Mouse (Mus musculus) C2C12 (cell line): ENCODE data around the gene Slc38a1. TPM values are rescaled to one million over a fixed set of nuclear protein-coding genes. Genes with fewer than 3 reads are reported as not detected.
A peak's percentile ranks its signal among the peaks of the same experiment; 100 is the strongest.

Experiments
- H3K27me3 ChIP-seq: one replicate; pipeline ENCODE4 v1.6.1; 2011; ENCODE audit not compliant: control insufficient read depth, insufficient read depth, insufficient read length
- H3K36me3 ChIP-seq: one replicate; pipeline ENCODE4 v1.6.1; 2011; ENCODE audit not compliant: control insufficient read depth, insufficient read depth
- H3K4me3 ChIP-seq: one replicate; pipeline ENCODE4 v1.5.1; 2011; ENCODE audit warnings: mild to moderate bottlenecking, control low read depth; ENCODE audit not compliant: poor library complexity, insufficient read depth, severe bottlenecking
- H3K79me2 ChIP-seq: one replicate; pipeline ENCODE4 v1.6.1; 2011; ENCODE audit not compliant: control insufficient read depth, insufficient read depth
- H3K79me3 ChIP-seq: one replicate; pipeline ENCODE4 v1.6.1; 2011; ENCODE audit warnings: low read depth, control low read depth
- H3ac ChIP-seq: one replicate; pipeline ENCODE3; 2011; ENCODE audit warnings: low read depth; ENCODE audit not compliant: control insufficient read depth, insufficient read length
- CEBPB ChIP-seq: IDR thresholded peaks from one replicate; pipeline ENCODE4 v1.6.1; 2011; ENCODE audit warnings: low read depth, mild to moderate bottlenecking, control low read depth, moderate library complexity
- CTCF ChIP-seq: IDR thresholded peaks from one replicate; pipeline ENCODE4 v1.5.1; 2011; ENCODE audit not compliant: control insufficient read depth, insufficient read depth, insufficient read length
- FOSL1 ChIP-seq: IDR thresholded peaks from one replicate; pipeline ENCODE4 v1.8.0; 2011; ENCODE audit warnings: mild to moderate bottlenecking, low read length; ENCODE audit not compliant: poor library complexity, insufficient read depth, severe bottlenecking
- MAX ChIP-seq: IDR thresholded peaks from one replicate; pipeline ENCODE4 v1.6.1; 2011; ENCODE audit warnings: mild to moderate bottlenecking, control low read depth
- MYOD1 ChIP-seq: IDR thresholded peaks from one replicate; pipeline ENCODE4 v1.6.1; 2011; ENCODE audit warnings: low read depth; ENCODE audit not compliant: control insufficient read depth, insufficient read length
- MYOG ChIP-seq: IDR thresholded peaks from one replicate; pipeline ENCODE4 v1.6.1; 2011; ENCODE audit not compliant: control insufficient read depth, insufficient read length; ENCODE audit errors: extremely low read depth
- USF1 ChIP-seq: IDR thresholded peaks from one replicate; pipeline ENCODE4 v1.6.1; 2011; ENCODE audit warnings: low read depth, mild to moderate bottlenecking, control low read depth, moderate library complexity
- polyA plus RNA-seq: library from polyadenylated mRNA; unstranded; fragments of >200 nt; fragmentation: generic; extraction: Trizol; gene quantifications from one replicate; pipeline ENCODE4 v1.2.1, GENCODE M21; 2012; ENCODE audit warnings: missing spikeins

The Slc38a1 gene
- polyA plus RNA-seq, 1 experiment: 31.8 TPM

- Histone ChIP-seq H3K36me3 (no peaks in the 10 kb centered on the region), H3K4me3 (no peak overlapping the region), H3K27me3 (no peaks in the 10 kb centered on the region), H3K79me2 (no peaks in the 10 kb centered on the region), H3K79me3 (no peaks in the 10 kb centered on the region), H3ac (no peak overlapping the region)
- TF ChIP-seq FOSL1 (no peak), CTCF (no peak), MAX (peak; percentile 21), MYOD1 (peak; percentile 22), MYOG (no peak), CEBPB (peak; percentile 71), USF1 (no peak)
Measured at GRCm38 (mm10) chr15:96547256-96548195, 95.2 kb downstream of the Slc38a1 start.

- peak overlapping the region; percentile 60 for H3ac ChIP-seq
- TF ChIP-seq CTCF: peak; percentile 38
- peak; percentile 86 for TF ChIP-seq MYOD1
- peak; percentile 80 for TF ChIP-seq USF1
- TF ChIP-seq CEBPB: no peak
- peak; percentile 96 for TF ChIP-seq MAX
- no peak for TF ChIP-seq MYOG
- no peaks in the 10 kb centered on the region for H3K79me3 ChIP-seq
- H3K79me2 ChIP-seq: no peaks in the 10 kb centered on the region
- H3K27me3 ChIP-seq: no peaks in the 10 kb centered on the region
- no peaks in the 10 kb centered on the region for H3K36me3 ChIP-seq
- H3K4me3 ChIP-seq: no peak overlapping the region
Measured at GRCm38 (mm10) chr15:96543181-96543828, 99.4 kb downstream of the Slc38a1 start.

- TF ChIP-seq CTCF: no peak
- TF ChIP-seq FOSL1: no peak
- no peak for TF ChIP-seq MYOD1
- no peak for TF ChIP-seq USF1
- no peak for TF ChIP-seq MAX
- no peak for TF ChIP-seq MYOG
- TF ChIP-seq CEBPB: no peak
- Histone ChIP-seq H3K4me3 (no peak overlapping the region), H3K36me3 (no peaks in the 10 kb centered on the region), H3K79me3 (no peaks in the 10 kb centered on the region), H3K79me2 (no peaks in the 10 kb centered on the region), H3ac (no peak overlapping the region), H3K27me3 (no peaks in the 10 kb centered on the region)
Measured at GRCm38 (mm10) chr15:96542135-96542534, 100.6 kb downstream of the Slc38a1 start.

GRCm38 (mm10) chr15:96537272-96537671 lies 105.4 kb downstream of the Slc38a1 start:
- H3K79me3 ChIP-seq: no peaks in the 10 kb centered on the region
- no peak overlapping the region for H3K4me3 ChIP-seq
- H3K27me3 ChIP-seq: no peaks in the 10 kb centered on the region
- H3ac ChIP-seq: no peak overlapping the region
- H3K79me2 ChIP-seq: no peaks in the 10 kb centered on the region
- no peaks in the 10 kb centered on the region for H3K36me3 ChIP-seq
- TF ChIP-seq CTCF: no peak
- TF ChIP-seq MAX: no peak
- no peak for TF ChIP-seq MYOD1
- TF ChIP-seq FOSL1: no peak
- TF ChIP-seq MYOG: no peak
- TF ChIP-seq CEBPB: no peak
- no peak for TF ChIP-seq USF1

GRCm38 (mm10) chr15:96536412-96536811 lies 106.3 kb downstream of the Slc38a1 start:
- H3K27me3 ChIP-seq: no peaks in the 10 kb centered on the region
- H3K4me3 ChIP-seq: no peak overlapping the region
- H3K79me3 ChIP-seq: no peaks in the 10 kb centered on the region
- no peaks in the 10 kb centered on the region for H3K36me3 ChIP-seq
- H3K79me2 ChIP-seq: no peaks in the 10 kb centered on the region
- TF ChIP-seq CEBPB (no peak), MAX (no peak), USF1 (no peak), FOSL1 (no peak), MYOD1 (no peak), CTCF (no peak), MYOG (no peak)
- H3ac ChIP-seq: no peak overlapping the region
